Mouse (Mus musculus) myocyte (in vitro differentiated cells): ENCODE results near the gene Sycp3.
"Not testable (repeated sequence)": the region's sequence is repeated elsewhere in the genome, so short reads cannot be mapped to it uniquely, and the experiment has no call there.

Experiments
- POLR2A ChIP-seq: IDR thresholded peaks from one replicate; pipeline ENCODE4 v1.6.1; 2011; ENCODE audit warnings: low read depth, mild to moderate bottlenecking, control low read depth, moderate library complexity; ENCODE audit not compliant: insufficient read length
- USF1 ChIP-seq: IDR thresholded peaks from one replicate; pipeline ENCODE4 v1.6.1; 2011; ENCODE audit warnings: low read depth, mild to moderate bottlenecking, control low read depth, moderate library complexity

DNA sequence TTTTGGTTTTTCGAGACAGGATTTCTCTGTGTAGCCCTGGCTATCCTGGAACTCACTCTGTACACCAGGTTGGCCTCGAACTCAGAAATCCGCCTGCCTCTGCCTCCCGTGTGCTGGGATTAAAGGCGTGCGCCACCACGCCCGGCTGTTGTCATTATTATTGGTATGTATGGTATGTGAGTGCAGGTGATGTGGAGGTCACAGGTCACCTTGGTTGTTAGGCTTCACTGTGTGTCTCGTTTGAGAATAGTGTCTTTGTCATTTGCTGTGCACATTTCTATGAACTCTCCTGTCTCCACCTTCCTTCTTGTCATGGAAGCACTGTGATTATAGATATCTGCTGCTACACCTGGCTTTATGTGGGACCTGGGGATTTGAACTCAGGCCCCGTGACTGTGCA, 23.5 kb downstream of the Sycp3 start:
- not testable (repeated sequence) for TF ChIP-seq POLR2A, USF1
